Mouse (Mus musculus) stomach, embryonic 14.5 days (tissue): ENCODE results near the gene Nt5e. TPM values are rescaled to one million over a fixed set of nuclear protein-coding genes. Genes with fewer than 3 reads are reported as not detected.

ENCODE experiments used
- ATAC-seq: fragments of 200-750 bp; cut with Nextera tagmentation; 2 replicates; pipeline ENCODE4 v1.8.0; 2017; ENCODE audit warnings: low read depth, moderate TSS enrichment; ENCODE audit not compliant: insufficient number of reproducible peaks, insufficient read depth, low FRiP score
- H3K27ac ChIP-seq: fragments of 300-500 bp; sonication (generic); 2 replicates; pipeline ENCODE4 v1.5.1; 2014; ENCODE audit warnings: mild to moderate bottlenecking, low read length, moderate library complexity, mixed read lengths
- H3K27me3 ChIP-seq: fragments of 300-500 bp; sonication (generic); 2 replicates; pipeline ENCODE4 v1.6.1; 2014; ENCODE audit warnings: low read length, control low read depth, mixed read lengths; ENCODE audit not compliant: control insufficient read depth, insufficient read depth
- H3K36me3 ChIP-seq: fragments of 300-500 bp; sonication (generic); 2 replicates; pipeline ENCODE4 v1.6.1; 2014; ENCODE audit warnings: mild to moderate bottlenecking, control low read depth, low read length, moderate library complexity, mixed read lengths; ENCODE audit not compliant: control insufficient read depth, insufficient read depth
- H3K4me1 ChIP-seq: fragments of 300-500 bp; sonication (generic); 2 replicates; pipeline ENCODE4 v1.6.1; 2014; ENCODE audit warnings: low read length, control low read depth, mixed read lengths; ENCODE audit not compliant: control insufficient read depth, insufficient read depth
- H3K4me2 ChIP-seq: fragments of 300-500 bp; sonication (generic); replicated peaks from 2 replicates; pipeline ENCODE4 v1.6.1; 2014; ENCODE audit warnings: low read depth, low read length, control low read depth
- H3K4me3 ChIP-seq: fragments of 300-500 bp; sonication (generic); 2 replicates; pipeline ENCODE4 v1.5.1; 2014; ENCODE audit warnings: low read depth, low read length, control low read depth
- H3K9ac ChIP-seq: fragments of 300-500 bp; sonication (generic); replicated peaks from 2 replicates; pipeline ENCODE4 v1.6.1; 2014; ENCODE audit warnings: low read depth, mild to moderate bottlenecking, control low read depth, low read length, moderate library complexity, mixed read lengths
- H3K9me3 ChIP-seq: fragments of 300-500 bp; sonication (generic); 2 replicates; pipeline ENCODE4 v1.6.1; 2016; ENCODE audit warnings: low read depth, low read length, control low read depth; ENCODE audit not compliant: control insufficient read depth
- WGBS: fragments of 180-500 bp; shearing (Covaris S2); extraction: QIAGEN DNeasy Blood & Tissue Kit; methylation state at CpG from one replicate; pipeline ENCODE4 v1.1.7; 2014; 5-methylcytosine and 5-hydroxymethylcytosine counted together
- polyA plus RNA-seq: library from polyadenylated mRNA; unstranded; fragments of >200 nt; fragmentation: Nextera tagmentation; extraction: Ambion mirVana; gene quantifications from 2 replicates; pipeline ENCODE4 v1.2.1, GENCODE M21; 2014

Nt5e gene
- polyA plus RNA-seq, 1 experiment from 2014 or later = 1.7 TPM

GRCm38 (mm10) chr9:88366308-88366707, 39.3 kb downstream of the Nt5e start:
- Histone ChIP-seq H3K27me3 (no peaks in the 10 kb centered on the region), H3K36me3 (no peaks in the 10 kb centered on the region), H3K27ac (no peak overlapping the region), H3K9me3 (no peaks in the 10 kb centered on the region), H3K4me2 (no peak overlapping the region), H3K4me3 (no peak overlapping the region), H3K9ac (no peak overlapping the region), H3K4me1 (0 out of 2 replicates have a peak, but pooled peaks cover 3% of the 10 kb centered on the region)
- 83% methylated on average over 4 of the region's 4 CpGs for WGBS
- no peak for ATAC-seq

DNA sequence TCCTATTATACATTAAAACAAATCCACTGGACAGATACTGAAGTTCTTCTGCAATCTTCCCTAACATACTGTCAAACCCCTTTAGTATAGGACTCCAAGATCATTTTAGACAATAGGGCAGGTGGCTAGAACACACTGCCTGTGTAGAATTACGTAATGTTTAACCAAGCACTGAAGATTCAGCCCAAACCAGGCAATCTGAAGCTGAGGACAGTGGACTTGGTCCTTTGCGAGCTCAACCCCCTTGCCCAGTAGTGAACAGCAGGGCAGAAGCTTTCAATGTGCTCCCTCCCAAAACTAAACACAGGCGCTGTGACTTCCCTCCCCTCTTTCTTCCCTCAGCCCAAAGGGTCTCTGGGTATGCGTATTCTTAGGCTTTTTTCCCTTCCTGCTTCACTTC, 39.8 kb downstream of the Nt5e start:
- H3K27ac ChIP-seq = no peak overlapping the region
- H3K27me3 ChIP-seq = no peaks in the 10 kb centered on the region
- H3K9ac ChIP-seq = no peak overlapping the region
- H3K9me3 ChIP-seq = no peaks in the 10 kb centered on the region
- 79% methylated on average over 4 of the region's 4 CpGs for WGBS
- 0 out of 2 replicates have a peak, but pooled peaks cover 3% of the 10 kb centered on the region for H3K4me1 ChIP-seq
- H3K4me2 ChIP-seq = no peak overlapping the region
- no peak overlapping the region for H3K4me3 ChIP-seq
- ATAC-seq = no peak
- H3K36me3 ChIP-seq = no peaks in the 10 kb centered on the region

- Histone ChIP-seq H3K4me2 (no peak overlapping the region), H3K4me3 (no peak overlapping the region), H3K9ac (no peak overlapping the region), H3K27me3 (no peaks in the 10 kb centered on the region), H3K36me3 (no peaks in the 10 kb centered on the region), H3K4me1 (0 out of 2 replicates have a peak, but pooled peaks cover under 1% of the 10 kb centered on the region), H3K27ac (no peak overlapping the region), H3K9me3 (no peaks in the 10 kb centered on the region)
- WGBS = 83% methylated on average over 5 of the region's 5 CpGs
- no peak for ATAC-seq
Measured at GRCm38 (mm10) chr9:88367322-88367721, 40.3 kb downstream of the Nt5e start.

- Histone ChIP-seq H3K36me3 (no peaks in the 10 kb centered on the region), H3K9me3 (no peaks in the 10 kb centered on the region), H3K4me3 (no peak overlapping the region), H3K27me3 (no peaks in the 10 kb centered on the region), H3K4me2 (no peak overlapping the region), H3K9ac (no peak overlapping the region), H3K4me1 (no peaks in the 10 kb centered on the region), H3K27ac (no peak overlapping the region)
- WGBS = 65% methylated on average over 1 of the region's 1 CpGs
- ATAC-seq = no peak
Measured at GRCm38 (mm10) chr9:88367751-88368150, 40.8 kb downstream of the Nt5e start.

GRCm38 (mm10) chr9:88368476-88368875, 41.5 kb downstream of the Nt5e start:
- ATAC-seq = no peak
- Histone ChIP-seq H3K4me1 (no peaks in the 10 kb centered on the region), H3K9ac (no peak overlapping the region), H3K4me2 (no peak overlapping the region), H3K9me3 (no peaks in the 10 kb centered on the region), H3K27ac (no peak overlapping the region), H3K4me3 (no peak overlapping the region), H3K27me3 (no peaks in the 10 kb centered on the region), H3K36me3 (no peaks in the 10 kb centered on the region)
- 92% methylated on average over 5 of the region's 5 CpGs for WGBS

DNA sequence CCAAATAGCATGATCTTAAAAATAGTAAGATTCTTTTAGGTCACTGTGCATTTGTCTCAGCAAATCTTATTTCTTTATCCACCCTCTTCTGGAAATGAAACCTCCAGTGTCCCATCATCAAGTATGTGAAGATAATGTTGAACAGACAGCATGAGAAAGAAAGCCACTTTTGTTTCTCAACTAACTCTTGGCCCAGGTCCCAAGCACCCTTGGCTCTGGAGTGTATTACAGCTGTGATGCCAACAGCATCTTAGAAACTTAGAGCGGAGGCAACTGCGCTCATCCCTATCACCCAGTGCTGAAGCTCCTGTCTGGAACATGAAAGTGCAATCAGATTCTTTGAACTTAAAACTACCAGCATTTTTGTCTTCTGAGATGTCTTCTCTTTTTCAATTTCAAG, 42.7 kb downstream of the Nt5e start:
- Histone ChIP-seq H3K4me1 (no peaks in the 10 kb centered on the region), H3K36me3 (no peaks in the 10 kb centered on the region), H3K9me3 (no peaks in the 10 kb centered on the region), H3K27me3 (no peaks in the 10 kb centered on the region), H3K9ac (no peak overlapping the region), H3K4me3 (no peak overlapping the region), H3K4me2 (no peak overlapping the region), H3K27ac (no peak overlapping the region)
- no peak for ATAC-seq
- 95% methylated on average over 2 of the region's 2 CpGs for WGBS

DNA sequence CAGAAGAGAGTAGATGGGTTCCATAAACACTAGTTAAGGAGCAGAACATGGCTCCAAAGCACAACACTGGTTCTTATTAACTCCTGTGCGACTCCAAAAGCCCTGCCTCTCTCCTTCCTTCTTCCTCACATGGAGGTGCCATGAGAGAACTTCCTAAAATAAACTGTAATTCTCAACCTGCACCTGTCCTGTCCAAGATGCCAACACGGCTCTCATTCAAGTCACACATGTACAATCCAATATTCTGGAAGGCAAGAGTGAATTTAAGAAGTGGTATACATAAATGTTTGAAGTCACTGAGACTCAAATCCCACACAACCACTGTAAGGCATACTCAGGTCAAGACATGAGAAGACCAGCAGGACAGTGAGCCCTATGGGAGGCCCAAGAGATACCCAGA, 44.2 kb downstream of the Nt5e start:
- no peak overlapping the region for H3K4me3 ChIP-seq
- no peak overlapping the region for H3K4me2 ChIP-seq
- H3K36me3 ChIP-seq = no peaks in the 10 kb centered on the region
- 91% methylated on average over 2 of the region's 2 CpGs for WGBS
- ATAC-seq = no peak
- no peak overlapping the region for H3K9ac ChIP-seq
- no peaks in the 10 kb centered on the region for H3K27me3 ChIP-seq
- H3K27ac ChIP-seq = no peak overlapping the region
- no peaks in the 10 kb centered on the region for H3K9me3 ChIP-seq
- H3K4me1 ChIP-seq = no peaks in the 10 kb centered on the region

- Histone ChIP-seq H3K4me3 (no peak overlapping the region), H3K9me3 (no peaks in the 10 kb centered on the region), H3K4me1 (no peaks in the 10 kb centered on the region), H3K27me3 (no peaks in the 10 kb centered on the region), H3K27ac (no peak overlapping the region), H3K4me2 (no peak overlapping the region), H3K36me3 (no peaks in the 10 kb centered on the region), H3K9ac (no peak overlapping the region)
- 73% methylated on average over 2 of the region's 2 CpGs for whole genome bisulfite sequencing
- no peak for ATAC-seq
Measured at GRCm38 (mm10) chr9:88373001-88373400, 46.0 kb downstream of the Nt5e start.

DNA sequence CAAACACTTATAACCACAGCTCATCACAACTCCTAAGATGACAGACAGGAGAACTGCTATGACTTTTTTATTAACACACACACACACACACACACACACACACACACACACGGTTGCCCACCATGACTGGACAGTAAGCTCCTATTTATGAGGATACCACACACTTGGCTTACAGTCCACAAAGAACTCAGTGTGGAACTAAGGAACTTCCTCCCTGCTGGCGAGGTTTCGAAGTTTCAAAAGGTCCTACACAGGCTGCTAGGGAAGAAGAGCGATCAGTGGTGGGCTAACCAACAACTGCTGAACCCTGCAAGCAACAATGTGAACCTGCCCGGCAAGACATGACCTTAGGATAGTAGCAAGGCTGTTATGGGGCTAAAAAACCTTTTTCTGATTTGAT, 50.5 kb downstream of the Nt5e start:
- Histone ChIP-seq H3K27ac (no peak overlapping the region), H3K36me3 (peaks cover 7% of the 10 kb centered on the region; the same call in 1 of the 2 replicates), H3K27me3 (no peaks in the 10 kb centered on the region), H3K9ac (no peak overlapping the region), H3K9me3 (no peaks in the 10 kb centered on the region), H3K4me1 (no peaks in the 10 kb centered on the region), H3K4me2 (no peak overlapping the region), H3K4me3 (no peak overlapping the region)
- WGBS = 84% methylated on average over 5 of the region's 5 CpGs
- ATAC-seq = no peak
